Mouse (Mus musculus): ENCODE results near the gene Tmeff1.

- no peak for TF ChIP-seq CTCF (IDR thresholded peaks at IDR 0.05; ENCODE audit: insufficient read depth, low read depth, low read length)
- TF ChIP-seq POLR2A (IDR thresholded peaks at IDR 0.05; ENCODE audit: insufficient read depth, low read depth, low read length), result no peak
Observed at GRCm38 (mm10) chr4:48587526-48587925, 2.6 kb downstream of the Tmeff1 start.

Data from olfactory bulb, adult 2 months (tissue).